31 mouse cellular contexts compared by ENCODE assay signal in genomic region chr7:135602265-135602664, GRCm38 (mm10).
DNase-seq lines count a peak whose midpoint lies in the region; ATAC-seq and TF ChIP-seq lines count a peak whose summit lies in the region.
"Had no signal": no experiment of that assay in that cellular context is flagged by ENCODE, and none has a peak within 500 bp of the region (broad histone marks: within the 10 kb centered on the region; RNA-seq: fewer than 3 reads in every experiment).

No protein-coding gene starts in this region.

- no peak for TF ChIP-seq EP300 in heart, postnatal 0 days (IDR thresholded peaks at IDR 0.05; ENCODE audit: low read depth)

- no peak for DNase-seq in heart, postnatal 0 days (ENCODE audit: low spot score)
- DNase-seq in urinary bladder, postnatal 25 days (ENCODE audit: low spot score), result no peak
- no peak for DNase-seq in embryo, embryonic 10 days (ENCODE audit: low spot score)
- no peak for DNase-seq in lung, postnatal 10 days
- DNase-seq: adrenal gland, adult 2 months; B cell, adult 2 months; cerebellum, adult 18-20 months; cerebellum, postnatal 14 days; embryo, embryonic 11 days; gastrocnemius, postnatal 10 days; heart, adult 18-20 months; kidney, adult 2 months; layer of hippocampus, adult 9-11 months; lung, adult 18-20 months; right cerebral cortex, adult 18-20 months; right cerebral cortex, postnatal 4 days had no signal

- H3K4me3 ChIP-seq in heart, postnatal 0 days (ENCODE audit: low read depth, low read length), result no peak overlapping the region
- no peak overlapping the region for H3K4me3 ChIP-seq in heart, embryonic 11.5 days (ENCODE audit: low read depth, low read length)
- H3K4me3 ChIP-seq in brown adipose tissue, adult 24 weeks (ENCODE audit: insufficient read depth, low read depth, low read length), result no peak overlapping the region
- no peak overlapping the region for H3K4me3 ChIP-seq in liver, embryonic 12.5 days
- no peak overlapping the region for H3K4me3 ChIP-seq in macrophage (ENCODE audit: inconsistent target)
- H3K4me3 ChIP-seq: embryonic facial prominence, embryonic 13.5 days; erythroblast, embryonic 14.5 days; forebrain, embryonic 13.5 days; left cerebral cortex, adult 2 months; limb, embryonic 10.5 days had no signal

- WGBS in heart, postnatal 0 days, result 77% methylated on average over 6 of the region's 6 CpGs
- WGBS in heart, embryonic 11.5 days (ENCODE audit: insufficient replicate concordance), result 83% methylated on average over 6 of the region's 6 CpGs
- 57% methylated on average over 6 of the region's 6 CpGs for WGBS in liver, embryonic 12.5 days (ENCODE audit: insufficient replicate concordance)
- 34% methylated on average over 6 of the region's 6 CpGs for WGBS in macrophage (ENCODE audit: missing documents)

- no peak overlapping the region for H3K9ac ChIP-seq in heart, postnatal 0 days (replicated peaks; ENCODE audit: low read depth, low read length)
- H3K9ac ChIP-seq in heart, embryonic 11.5 days (ENCODE audit: low read depth, low read length), result no peak overlapping the region
- H3K9ac ChIP-seq in liver, embryonic 12.5 days, result no peak overlapping the region
- H3K9ac ChIP-seq: embryonic facial prominence, embryonic 13.5 days; forebrain, embryonic 13.5 days; hindbrain, embryonic 14.5 days had no signal

- no peaks in the 10 kb centered on the region for H3K36me3 ChIP-seq in heart, postnatal 0 days (replicated peaks; ENCODE audit: control insufficient read depth, insufficient read depth, low read length)
- H3K36me3 ChIP-seq in heart, embryonic 11.5 days (ENCODE audit: control insufficient read depth, insufficient read depth, low read length), result no peaks in the 10 kb centered on the region
- no peaks in the 10 kb centered on the region for H3K36me3 ChIP-seq in liver, embryonic 12.5 days
- H3K36me3 ChIP-seq in macrophage (ENCODE audit: inconsistent target), result no peaks in the 10 kb centered on the region
- H3K36me3 ChIP-seq: embryonic facial prominence, embryonic 13.5 days; limb, embryonic 10.5 days had no signal

- H3K79me2 ChIP-seq in macrophage (ENCODE audit: inconsistent target), result no peaks in the 10 kb centered on the region

- TF ChIP-seq CTCF in heart, postnatal 0 days (IDR thresholded peaks at IDR 0.05; ENCODE audit: low read depth), result no peak

- no peaks in the 10 kb centered on the region for H3K9me3 ChIP-seq in heart, postnatal 0 days (replicated peaks; ENCODE audit: control insufficient read depth, low read length)
- no peaks in the 10 kb centered on the region for H3K9me3 ChIP-seq in heart, embryonic 11.5 days (replicated peaks; ENCODE audit: control insufficient read depth, low read length)
- no peaks in the 10 kb centered on the region for H3K9me3 ChIP-seq in liver, embryonic 12.5 days (replicated peaks)
- H3K9me3 ChIP-seq: embryonic facial prominence, embryonic 13.5 days; forebrain, embryonic 13.5 days; G1E; limb, embryonic 10.5 days had no signal

- H3K4me1 ChIP-seq in heart, postnatal 0 days (ENCODE audit: control insufficient read depth, insufficient read depth), result peaks cover 30% of the 10 kb centered on the region
- peaks cover 29% of the 10 kb centered on the region for H3K4me1 ChIP-seq in heart, embryonic 11.5 days (ENCODE audit: control insufficient read depth, insufficient read depth, low read length)
- H3K4me1 ChIP-seq in brown adipose tissue, adult 24 weeks (ENCODE audit: control insufficient read depth, insufficient read depth, insufficient read length, low read length), result peaks cover 56% of the 10 kb centered on the region
- peaks cover 92% of the 10 kb centered on the region for H3K4me1 ChIP-seq in liver, embryonic 12.5 days

- no peaks in the 10 kb centered on the region for H3K27me3 ChIP-seq in heart, postnatal 0 days (ENCODE audit: control insufficient read depth, insufficient read depth, low read length)
- H3K27me3 ChIP-seq in heart, embryonic 11.5 days (ENCODE audit: control insufficient read depth, insufficient read depth, low read length), result no peaks in the 10 kb centered on the region
- no peaks in the 10 kb centered on the region for H3K27me3 ChIP-seq in liver, embryonic 12.5 days (replicated peaks)
- H3K27me3 ChIP-seq: CH12.LX; embryonic facial prominence, embryonic 13.5 days; forebrain, embryonic 13.5 days had no signal

- H3K4me2 ChIP-seq in heart, postnatal 0 days (ENCODE audit: low read depth, low read length), result no peak overlapping the region
- no peak overlapping the region for H3K4me2 ChIP-seq in heart, embryonic 11.5 days
- no peak overlapping the region for H3K4me2 ChIP-seq in liver, embryonic 12.5 days
- H3K4me2 ChIP-seq: embryonic facial prominence, embryonic 13.5 days; forebrain, embryonic 13.5 days; hindbrain, embryonic 14.5 days had no signal

- peak overlapping the region; percentile 47; the same call in 1 of the 2 replicates for H3K27ac ChIP-seq in heart, postnatal 0 days (ENCODE audit: low read depth)
- no peak overlapping the region for H3K27ac ChIP-seq in heart, embryonic 11.5 days (ENCODE audit: low read depth, low read length)
- peak overlapping the region; percentile 89 for H3K27ac ChIP-seq in brown adipose tissue, adult 24 weeks (replicated peaks; ENCODE audit: low read depth, low read length)
- H3K27ac ChIP-seq in liver, embryonic 12.5 days, result peak overlapping the region; percentile 65
- peak overlapping the region; percentile 43 for H3K27ac ChIP-seq in macrophage
- H3K27ac ChIP-seq: embryonic facial prominence, embryonic 13.5 days; forebrain, embryonic 13.5 days; hindbrain, embryonic 14.5 days; kidney, postnatal 0 days; left cerebral cortex, adult 2 months; limb, embryonic 10.5 days had no signal

- no peak for ATAC-seq in heart, postnatal 0 days (ENCODE audit: insufficient read depth, low read depth)
- no peak for ATAC-seq in heart, embryonic 11.5 days (replicated peaks; ENCODE audit: insufficient number of reproducible peaks, low FRiP score, low TSS enrichment)
- no peak for ATAC-seq in liver, embryonic 12.5 days
- ATAC-seq: forebrain, embryonic 13.5 days; inflammation-experienced regulatory T-cells, adult 6 months; midbrain, embryonic 16.5 days had no signal
